24 mouse cellular contexts compared by ENCODE assay signal in genomic region chr2:7234587-7234986, GRCm38 (mm10).
DNase-seq lines count a peak whose midpoint lies in the region; ATAC-seq lines count a peak whose summit lies in the region.
"Had no signal": no experiment of that assay in that cellular context is flagged by ENCODE, and none has a peak within 500 bp of the region (broad histone marks: within the 10 kb centered on the region; RNA-seq: fewer than 3 reads in every experiment).

No protein-coding gene starts in this region.

- no peak overlapping the region for H3K9ac ChIP-seq in forebrain, embryonic 15.5 days (replicated peaks)
- H3K9ac ChIP-seq in forebrain, embryonic 12.5 days: no peak overlapping the region
- H3K9ac ChIP-seq in forebrain, embryonic 16.5 days (replicated peaks; ENCODE audit: low read depth, low read length): no peak overlapping the region
- H3K9ac ChIP-seq in midbrain, embryonic 15.5 days: no peak overlapping the region
- H3K9ac ChIP-seq: heart, embryonic 13.5 days; hindbrain, embryonic 12.5 days; neural tube, embryonic 15.5 days; stomach, embryonic 15.5 days had no signal

- no peaks in the 10 kb centered on the region for H3K27me3 ChIP-seq in forebrain, embryonic 15.5 days
- H3K27me3 ChIP-seq in forebrain, embryonic 12.5 days: no peaks in the 10 kb centered on the region
- H3K27me3 ChIP-seq in forebrain, embryonic 16.5 days (replicated peaks; ENCODE audit: control insufficient read depth, insufficient read depth, low read length): no peaks in the 10 kb centered on the region
- no peaks in the 10 kb centered on the region for H3K27me3 ChIP-seq in midbrain, embryonic 15.5 days (replicated peaks)
- H3K27me3 ChIP-seq: heart, embryonic 13.5 days; hindbrain, embryonic 12.5 days; neural tube, embryonic 15.5 days; stomach, embryonic 15.5 days had no signal

- H3K36me3 ChIP-seq in forebrain, embryonic 15.5 days: no peaks in the 10 kb centered on the region
- no peaks in the 10 kb centered on the region for H3K36me3 ChIP-seq in forebrain, embryonic 12.5 days (replicated peaks)
- H3K36me3 ChIP-seq in forebrain, embryonic 16.5 days (ENCODE audit: control insufficient read depth, insufficient read depth): no peaks in the 10 kb centered on the region
- no peaks in the 10 kb centered on the region for H3K36me3 ChIP-seq in midbrain, embryonic 15.5 days (replicated peaks)
- H3K36me3 ChIP-seq: embryonic facial prominence, embryonic 10.5 days; heart, embryonic 13.5 days; hindbrain, embryonic 12.5 days; neural tube, embryonic 15.5 days; stomach, embryonic 15.5 days had no signal

- no peak overlapping the region for H3K4me2 ChIP-seq in forebrain, embryonic 15.5 days (replicated peaks)
- H3K4me2 ChIP-seq in forebrain, embryonic 12.5 days: no peak overlapping the region
- H3K4me2 ChIP-seq in forebrain, embryonic 16.5 days (ENCODE audit: low read length): no peak overlapping the region
- no peak overlapping the region for H3K4me2 ChIP-seq in midbrain, embryonic 15.5 days
- H3K4me2 ChIP-seq: heart, embryonic 13.5 days; hindbrain, embryonic 12.5 days; neural tube, embryonic 15.5 days; stomach, embryonic 15.5 days had no signal

- H3K4me3 ChIP-seq in forebrain, embryonic 15.5 days: no peak overlapping the region
- H3K4me3 ChIP-seq in forebrain, embryonic 12.5 days (replicated peaks): no peak overlapping the region
- no peak overlapping the region for H3K4me3 ChIP-seq in forebrain, embryonic 16.5 days (replicated peaks; ENCODE audit: low read length)
- no peak overlapping the region for H3K4me3 ChIP-seq in midbrain, embryonic 15.5 days
- H3K4me3 ChIP-seq: embryonic facial prominence, embryonic 10.5 days; heart, embryonic 13.5 days; hindbrain, embryonic 12.5 days; neural tube, embryonic 15.5 days; stomach, embryonic 15.5 days had no signal

- ATAC-seq in forebrain, embryonic 15.5 days (replicated peaks): peak; percentile 78
- ATAC-seq in forebrain, embryonic 12.5 days (ENCODE audit: low FRiP score): no peak
- ATAC-seq in forebrain, embryonic 16.5 days: peak; percentile 86
- no peak for ATAC-seq in midbrain, embryonic 15.5 days (replicated peaks)
- ATAC-seq: CD4-positive, CD25-positive, alpha-beta regulatory T cell, adult 4 months; intestine, postnatal 0 days; lung, postnatal 0 days had no signal

- H3K9me3 ChIP-seq in forebrain, embryonic 15.5 days: no peaks in the 10 kb centered on the region
- H3K9me3 ChIP-seq in forebrain, embryonic 12.5 days: no peaks in the 10 kb centered on the region
- no peaks in the 10 kb centered on the region for H3K9me3 ChIP-seq in forebrain, embryonic 16.5 days (ENCODE audit: control insufficient read depth, low read length)
- H3K9me3 ChIP-seq in midbrain, embryonic 15.5 days: no peaks in the 10 kb centered on the region
- H3K9me3 ChIP-seq: embryonic facial prominence, embryonic 10.5 days; heart, embryonic 13.5 days; hindbrain, embryonic 12.5 days; neural tube, embryonic 15.5 days; stomach, embryonic 15.5 days had no signal

- 0 out of 2 replicates have a peak, but pooled peaks cover 6% of the 10 kb centered on the region for H3K4me1 ChIP-seq in forebrain, embryonic 15.5 days
- H3K4me1 ChIP-seq in forebrain, embryonic 12.5 days: no peaks in the 10 kb centered on the region
- H3K4me1 ChIP-seq in forebrain, embryonic 16.5 days (replicated peaks; ENCODE audit: control insufficient read depth, insufficient read depth, low read length): peaks cover 10% of the 10 kb centered on the region
- H3K4me1 ChIP-seq in midbrain, embryonic 15.5 days: no peaks in the 10 kb centered on the region
- H3K4me1 ChIP-seq: embryonic facial prominence, embryonic 10.5 days; heart, embryonic 13.5 days; hindbrain, embryonic 12.5 days; neural tube, embryonic 15.5 days; stomach, embryonic 15.5 days had no signal

- 39% methylated on average over 7 of the region's 7 CpGs for WGBS in forebrain, embryonic 15.5 days
- 87% methylated on average over 7 of the region's 7 CpGs for WGBS in forebrain, embryonic 12.5 days
- 47% methylated on average over 7 of the region's 7 CpGs for WGBS in forebrain, embryonic 16.5 days
- 78% methylated on average over 7 of the region's 7 CpGs for WGBS in midbrain, embryonic 15.5 days

- intact Hi-C loops in left cerebral cortex, postnatal 10 days (cut with DNase I): no loop called here

- DNase-seq in left cerebral cortex, adult 11 months (ENCODE audit: low spot score): peak; percentile 47
- DNase-seq in left cerebral cortex, postnatal 10 days (ENCODE audit: extremely low spot score in 1 of 2, low spot score in 2 of 2): no peak
- DNase-seq in right cerebral cortex, postnatal 10 days (ENCODE audit: low spot score in 2 of 2): peak; percentile 45 to 64
- no peak for DNase-seq in heart, adult 9 months (ENCODE audit: low spot score in 2 of 2)
- DNase-seq: adrenal gland, postnatal 25 days; cerebellum, adult 11 months; cerebellum, adult 9-11 months; gastrocnemius, postnatal 14 days; heart, adult 11 months; kidney, postnatal 25 days; thymus, adult 2 months had no signal

- H3K27ac ChIP-seq in forebrain, embryonic 15.5 days (replicated peaks): peak overlapping the region; percentile 60
- H3K27ac ChIP-seq in forebrain, embryonic 12.5 days: no peak overlapping the region
- peak overlapping the region; percentile 49 for H3K27ac ChIP-seq in forebrain, embryonic 16.5 days (ENCODE audit: low read length)
- H3K27ac ChIP-seq in midbrain, embryonic 15.5 days: no peak overlapping the region
- H3K27ac ChIP-seq: embryonic facial prominence, embryonic 10.5 days; heart, embryonic 13.5 days; hindbrain, embryonic 12.5 days; macrophage; neural tube, embryonic 15.5 days; stomach, embryonic 15.5 days had no signal

Comparison
In these comparisons a context has a peak if more than half of its experiments do, and no peak if none do; other contexts are left out.
1. ATAC-seq: peak in forebrain, embryonic 15.5 days (single experiment) and forebrain, embryonic 16.5 days (single experiment); none in forebrain, embryonic 12.5 days (single experiment) and midbrain, embryonic 15.5 days (single experiment).
2. H3K27ac ChIP-seq: peak in forebrain, embryonic 15.5 days (single experiment) and forebrain, embryonic 16.5 days (single experiment); none in forebrain, embryonic 12.5 days (single experiment) and midbrain, embryonic 15.5 days (single experiment).
3. DNase-seq: peak in left cerebral cortex, adult 11 months (single experiment) and right cerebral cortex, postnatal 10 days (2 of 2); none in left cerebral cortex, postnatal 10 days (0 of 2) and heart, adult 9 months (0 of 2).